Mouse (Mus musculus) left cerebral cortex, postnatal 25 days (tissue): ENCODE measurements around the gene Olfr1160. TPM values are rescaled to one million over a fixed set of nuclear protein-coding genes. Genes with fewer than 3 reads are reported as not detected.
"Not testable (repeated sequence)": the region's sequence is repeated elsewhere in the genome, so short reads cannot be mapped to it uniquely, and the experiment has no call there.

ENCODE experiments used
- DNase-seq, 2 experiments: peaks; one replicate each; pipeline ENCODE4 v3.0.0; 2022; ENCODE audit warnings: low spot score in 2 of 2, mixed read lengths in 1 of 2
- intact Hi-C: fragments of 180-260 bp; cut with DNase I; formaldehyde crosslinking; loops from one replicate; pipeline ENCODE4 v1.15.1; 2025
- total RNA-seq, 2 experiments: library from RNA; stranded (reverse); gene quantifications; 2 replicates each; pipeline ENCODE4 v1.2.3; 2021

The Olfr1160 gene
- not detected for total RNA-seq

GRCm38 (mm10) chr2:88007515-88008318 is at the start of gene Olfr1160:
Gene Olfr1160 (minus strand): TSS chr2:88008268.
- intact Hi-C loops: no loop called here
- DNase-seq: no peak

- DNase-seq: no peak
- intact Hi-C loops: no loop called here
Measured at GRCm38 (mm10) chr2:88051029-88051428, 43.0 kb upstream of the Olfr1160 start, which contains the start of gene Olfr1162. Gene Olfr1162 (minus strand): TSS chr2:88051129.

- intact Hi-C loops: no loop called here
- no peak for DNase-seq
Measured at GRCm38 (mm10) chr2:88037599-88037998, 29.5 kb upstream of the Olfr1160 start, which contains the start of gene Olfr73. Gene Olfr73 (minus strand): TSS chr2:88037699.

- intact Hi-C loops, DNase-seq: not testable (repeated sequence)
Measured at GRCm38 (mm10) chr2:88022474-88022873, 14.4 kb upstream of the Olfr1160 start, which contains the start of gene Olfr1161. Gene Olfr1161 (plus strand): TSS chr2:88022774.

GRCm38 (mm10) chr2:87989813-87990212 is 18.3 kb downstream of the Olfr1160 start, which contains the start of gene Olfr1158:
Gene Olfr1158 (plus strand): TSS chr2:87990113.
- intact Hi-C loops: no loop called here

GRCm38 (mm10) chr2:87974563-87974962 is 33.5 kb downstream of the Olfr1160 start, which contains the start of gene Olfr74:
Gene Olfr74 (minus strand): TSS chr2:87974663.
- intact Hi-C loops: no loop called here
- DNase-seq: no peak

More at GRCm38 (mm10) chr2:87989813-87990212, 18.3 kb downstream of the Olfr1160 start, which contains the start of gene Olfr1158:
- DNase-seq: no peak

- intact Hi-C loops: no loop called here
- DNase-seq: no peak
Measured at GRCm38 (mm10) chr2:87968199-87968598, 39.9 kb downstream of the Olfr1160 start, which contains the start of gene Olfr1157. Gene Olfr1157 (minus strand): TSS chr2:87968299.

GRCm38 (mm10) chr2:87953000-87953399 is 55.1 kb downstream of the Olfr1160 start, which contains the start of gene Olfr1156:
Gene Olfr1156 (minus strand): TSS chr2:87953100.
- DNase-seq: no peak
- intact Hi-C loops: no loop called here

Other genes with a start within 250 kb of the Olfr1160 start
- not detected for gene Olfr152, start 228.8 kb downstream of the Olfr1160 start, total RNA-seq
- not detected for gene Olfr1143, start 207.7 kb downstream of the Olfr1160 start, total RNA-seq
- gene Olfr1145, start 198.4 kb downstream of the Olfr1160 start, total RNA-seq: not detected
- not detected for gene Olfr1148, start 177.7 kb downstream of the Olfr1160 start, total RNA-seq
- not detected for gene Olfr1150-ps1, start 164.3 kb downstream of the Olfr1160 start, total RNA-seq
- gene Olfr1151, start 152.4 kb downstream of the Olfr1160 start, total RNA-seq: not detected
- gene Olfr1152, start 141.8 kb downstream of the Olfr1160 start, total RNA-seq: not detected
- gene Olfr1153, start 113.3 kb downstream of the Olfr1160 start, total RNA-seq: not detected
- gene Olfr1154, start 103.1 kb downstream of the Olfr1160 start, total RNA-seq: not detected
- not detected for gene Olfr1155, start 63.1 kb downstream of the Olfr1160 start, total RNA-seq
- not detected for gene Olfr1156, start 55.2 kb downstream of the Olfr1160 start, total RNA-seq
- gene Olfr1157, start 40.0 kb downstream of the Olfr1160 start, total RNA-seq: not detected
- gene Olfr74, start 33.6 kb downstream of the Olfr1160 start, total RNA-seq: not detected
- not detected for gene Olfr1158, start 18.2 kb downstream of the Olfr1160 start, total RNA-seq
- not detected for gene Olfr1161, start 14.5 kb upstream of the Olfr1160 start, total RNA-seq
- gene Olfr73, start 29.4 kb upstream of the Olfr1160 start, total RNA-seq: not detected
- not detected for gene Olfr1162, start 42.9 kb upstream of the Olfr1160 start, total RNA-seq
- not detected for gene Olfr1163, start 63.6 kb upstream of the Olfr1160 start, total RNA-seq
- not detected for gene Olfr1164, start 85.7 kb upstream of the Olfr1160 start, total RNA-seq
- not detected for gene Olfr1166, start 120.0 kb upstream of the Olfr1160 start, total RNA-seq
- gene Olfr1167, start 146.9 kb upstream of the Olfr1160 start, total RNA-seq: not detected
- gene Olfr1168, start 173.6 kb upstream of the Olfr1160 start, total RNA-seq: not detected
- not detected for gene Olfr1170, start 220.1 kb upstream of the Olfr1160 start, total RNA-seq